Mouse (Mus musculus) lung, embryonic 15.5 days (tissue): ENCODE data around the gene Tfb1m. TPM values are rescaled to one million over a fixed set of nuclear protein-coding genes. Genes with fewer than 3 reads are reported as not detected.

Source experiments
- ATAC-seq: fragments of 200-750 bp; cut with Nextera tagmentation; 2 replicates; pipeline ENCODE4 v1.8.0; 2017; ENCODE audit warnings: moderate number of reproducible peaks, borderline replicate concordance; ENCODE audit not compliant: low FRiP score, low TSS enrichment; ENCODE audit errors: extremely low read depth
- H3K27ac ChIP-seq: fragments of 300-500 bp; sonication (generic); 2 replicates; pipeline ENCODE4 v1.5.1; 2015; ENCODE audit warnings: moderate library complexity, mild to moderate bottlenecking, inconsistent platforms
- H3K27me3 ChIP-seq: fragments of 300-500 bp; sonication (generic); 2 replicates; pipeline ENCODE4 v1.6.1; 2015; ENCODE audit warnings: inconsistent platforms
- H3K36me3 ChIP-seq: fragments of 300-500 bp; sonication (generic); 2 replicates; pipeline ENCODE4 v1.6.1; 2015; ENCODE audit warnings: inconsistent platforms
- H3K4me1 ChIP-seq: fragments of 300-500 bp; sonication (generic); 2 replicates; pipeline ENCODE4 v1.6.1; 2015; ENCODE audit warnings: inconsistent platforms
- H3K4me2 ChIP-seq: fragments of 300-500 bp; sonication (generic); 2 replicates; pipeline ENCODE4 v1.6.1; 2015; ENCODE audit warnings: inconsistent platforms, mild to moderate bottlenecking, moderate library complexity
- H3K4me3 ChIP-seq: fragments of 300-500 bp; sonication (generic); 2 replicates; pipeline ENCODE4 v1.5.1; 2015; ENCODE audit warnings: mild to moderate bottlenecking, inconsistent platforms
- H3K9ac ChIP-seq: fragments of 300-500 bp; sonication (generic); 2 replicates; pipeline ENCODE4 v1.6.1; 2015; ENCODE audit warnings: inconsistent platforms
- H3K9me3 ChIP-seq: fragments of 300-500 bp; sonication (generic); 2 replicates; pipeline ENCODE4 v1.6.1; 2016; ENCODE audit warnings: inconsistent platforms
- WGBS: fragments of 180-500 bp; shearing (Covaris S2); methylation state at CpG from one replicate; pipeline ENCODE4 v1.1.7; 2015; 5-methylcytosine and 5-hydroxymethylcytosine counted together
- polyA plus RNA-seq: library from polyadenylated mRNA; unstranded; fragments of >200 nt; fragmentation: Nextera tagmentation; extraction: Ambion mirVana; gene quantifications from 2 replicates; pipeline ENCODE4 v1.2.1, GENCODE M21; 2015

The Tfb1m gene
- polyA plus RNA-seq, result 13.6 and 13.7 TPM in 2 replicates

DNA sequence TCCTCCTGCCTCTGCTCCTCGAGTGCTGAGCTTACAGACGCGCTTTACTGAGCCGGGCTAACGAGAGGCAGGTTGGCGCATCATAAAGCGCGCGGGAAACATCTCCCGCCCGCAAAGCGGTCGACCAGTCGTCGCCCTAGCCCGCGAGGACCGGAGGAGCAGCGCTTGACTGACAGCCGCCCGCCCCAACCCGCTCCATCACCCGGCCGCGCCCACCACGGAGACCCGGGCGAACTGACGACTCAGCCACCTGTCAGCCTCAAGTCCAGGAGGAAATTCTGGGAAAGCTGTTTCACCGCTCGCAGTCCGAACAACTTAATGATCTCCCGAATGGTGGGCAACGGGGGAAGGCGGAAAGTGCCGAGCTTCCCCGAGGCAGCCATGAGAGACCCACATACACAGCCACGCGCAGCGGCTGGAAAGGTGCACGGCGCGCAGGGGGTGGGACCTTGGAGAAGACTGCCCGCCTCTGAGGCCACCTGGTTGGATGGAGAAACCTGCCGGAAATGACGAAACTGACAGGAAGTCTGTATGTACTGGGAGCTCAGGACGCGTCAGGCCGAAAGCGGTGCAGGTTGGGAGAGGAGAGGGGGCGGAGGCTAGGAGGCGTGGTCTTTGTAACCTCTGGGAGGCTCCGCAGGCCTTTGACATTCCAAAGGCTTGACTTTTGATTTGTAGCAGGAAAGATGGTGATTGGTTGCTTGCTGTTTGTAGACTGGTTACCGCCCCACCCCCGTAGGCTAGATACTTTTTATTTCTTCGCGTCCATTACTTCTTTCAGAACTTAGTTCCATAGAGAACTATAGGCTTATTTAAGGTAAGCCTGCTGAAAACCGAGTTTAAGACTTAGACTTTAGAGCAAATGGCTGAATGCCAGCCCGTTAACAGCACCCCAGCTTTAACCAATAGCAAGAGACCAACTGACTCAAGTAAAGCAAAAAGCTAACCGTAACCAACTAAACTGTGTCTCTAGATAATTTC is at the start of gene Tfb1m:
Gene Tfb1m, minus strand, starts transcription at position 451 of the 981 bp plus-strand sequence.
- peak; percentile 99 for ATAC-seq
- H3K9ac ChIP-seq, result peak within 1 kb of the TSS; percentile 49
- WGBS, result 1% methylated on average over 60 of the region's 60 CpGs

DNA sequence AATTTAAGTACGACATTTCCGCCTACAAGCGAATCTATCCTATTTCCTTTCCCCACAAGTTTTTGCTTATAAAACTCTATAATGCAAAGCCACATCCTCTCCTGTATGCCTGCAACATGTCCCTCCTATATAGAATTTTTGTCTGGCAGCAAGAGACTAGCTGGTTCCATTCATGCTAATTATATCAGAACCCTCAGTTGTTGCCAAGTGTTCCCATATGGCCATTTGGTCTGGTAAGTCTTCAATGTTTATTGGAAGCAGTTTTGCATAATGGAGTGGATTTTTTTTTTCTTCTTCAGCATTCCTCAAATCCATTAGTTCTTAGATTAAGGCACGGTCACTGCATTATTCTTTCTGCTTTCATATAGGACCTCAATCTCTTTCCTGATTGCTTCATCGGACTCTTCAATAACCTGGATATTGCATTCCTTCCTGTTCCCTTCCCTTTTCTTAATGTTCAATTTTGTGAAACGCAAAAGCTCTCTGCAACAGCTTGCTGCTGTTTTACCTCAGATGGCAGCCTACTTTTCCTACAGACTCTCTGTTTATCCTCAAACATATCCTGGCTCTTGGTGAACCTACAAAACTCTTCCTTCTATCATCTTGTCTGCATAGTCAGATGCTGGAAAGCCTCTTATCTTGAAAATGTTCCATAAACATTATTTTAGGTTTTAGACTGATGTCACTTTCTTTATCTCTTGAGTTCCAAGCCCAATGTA is 45.5 kb upstream of the Tfb1m start:
- WGBS, result 72% methylated on average over 6 of the region's 6 CpGs
- Histone ChIP-seq H3K4me2 (no peak overlapping the region), H3K36me3 (no peaks in the 10 kb centered on the region), H3K27me3 (no peaks in the 10 kb centered on the region), H3K4me3 (no peak overlapping the region), H3K9ac (no peak overlapping the region), H3K9me3 (no peaks in the 10 kb centered on the region), H3K27ac (no peak overlapping the region), H3K4me1 (no peaks in the 10 kb centered on the region)
- no peak for ATAC-seq

More for the DNA sequence above, at the start of gene Tfb1m:
- H3K4me3 ChIP-seq, result peak within 1 kb of the TSS; percentile 75
- H3K27me3 ChIP-seq, result no peaks in the 10 kb centered on the region
- no peaks in the 10 kb centered on the region for H3K9me3 ChIP-seq
- H3K27ac ChIP-seq, result peak within 1 kb of the TSS; percentile 90
- no peaks in the 10 kb centered on the region for H3K36me3 ChIP-seq
- H3K4me1 ChIP-seq, result peaks cover 7% of the 10 kb centered on the region; the same call in 1 of the 2 replicates
- peak within 1 kb of the TSS; percentile 66 for H3K4me2 ChIP-seq

DNA sequence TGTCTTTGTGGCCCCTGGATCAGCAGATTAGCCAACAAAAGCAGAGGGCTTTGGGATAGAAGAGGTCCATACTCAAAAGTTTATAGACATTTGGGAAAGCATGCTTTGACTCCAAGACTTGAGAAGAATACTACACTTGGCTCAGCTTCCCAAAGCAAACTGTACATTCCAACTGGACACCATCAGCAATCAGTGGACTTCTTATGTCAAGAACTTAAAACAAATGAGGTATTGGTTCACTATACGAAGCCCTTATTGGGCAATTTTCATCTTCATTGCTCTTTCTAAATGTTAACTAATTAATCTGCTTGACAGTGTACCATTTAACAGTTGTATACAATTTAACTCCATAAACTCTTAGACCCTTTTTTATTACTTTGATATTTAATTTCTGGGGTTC is 40.8 kb upstream of the Tfb1m start:
- Histone ChIP-seq H3K4me2 (no peak overlapping the region), H3K4me3 (no peak overlapping the region), H3K36me3 (no peaks in the 10 kb centered on the region), H3K9me3 (no peaks in the 10 kb centered on the region), H3K4me1 (0 out of 2 replicates have a peak, but pooled peaks cover 3% of the 10 kb centered on the region), H3K9ac (no peak overlapping the region), H3K27me3 (no peaks in the 10 kb centered on the region), H3K27ac (peak overlapping the region; percentile 52; the same call in 1 of the 2 replicates)
- WGBS, result 36% methylated on average over 1 of the region's 1 CpGs
- peak; percentile 49; the same call in 1 of the 2 replicates for ATAC-seq

DNA sequence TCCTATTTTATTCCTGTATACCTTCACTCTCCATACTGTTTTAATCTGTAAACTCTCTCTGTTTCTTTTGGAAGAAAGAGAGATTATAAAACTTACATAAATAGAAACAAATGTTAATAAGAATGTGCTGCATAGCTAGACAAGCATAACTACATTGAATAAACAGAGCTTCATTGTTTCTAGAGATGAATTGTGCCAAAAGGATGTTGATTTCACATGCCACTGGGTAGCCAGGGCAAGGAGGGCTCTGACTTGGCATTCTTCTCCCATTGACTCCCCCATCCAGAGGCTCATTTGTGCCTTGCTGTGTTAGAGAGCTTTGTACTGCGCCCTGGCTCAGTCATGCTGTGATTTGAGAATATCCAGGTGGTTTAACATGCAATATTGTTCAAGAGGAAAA is 40.3 kb upstream of the Tfb1m start:
- H3K27ac ChIP-seq, result no peak overlapping the region; the same call in 1 of the 2 replicates
- no peak for ATAC-seq

DNA sequence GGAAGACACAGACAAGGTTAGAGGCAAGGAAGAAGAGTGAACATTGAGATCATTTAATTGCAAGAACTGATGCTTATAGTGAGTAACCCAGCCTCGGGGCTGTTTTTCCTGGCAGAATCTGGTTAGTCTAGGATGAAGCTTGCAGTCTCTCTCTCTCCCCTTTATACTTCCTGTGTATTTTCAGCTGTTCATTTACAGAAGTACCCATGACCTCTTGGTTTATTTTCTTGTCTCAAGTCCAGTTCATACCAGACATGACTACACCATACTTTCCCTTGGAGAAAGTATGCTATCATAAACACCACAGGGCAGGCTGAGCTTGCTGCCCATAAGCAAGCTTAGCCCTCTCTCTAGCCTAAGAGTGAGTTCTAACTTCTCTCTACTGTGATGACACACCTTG is 39.5 kb upstream of the Tfb1m start:
- ATAC-seq, result peak; percentile 42; the same call in 1 of the 2 replicates
- H3K9me3 ChIP-seq, result no peaks in the 10 kb centered on the region
- no peak overlapping the region for H3K4me3 ChIP-seq
- no peaks in the 10 kb centered on the region for H3K27me3 ChIP-seq
- 24% methylated on average over 1 of the region's 1 CpGs for WGBS
- H3K36me3 ChIP-seq, result no peaks in the 10 kb centered on the region
- H3K9ac ChIP-seq, result no peak overlapping the region
- H3K4me1 ChIP-seq, result 0 out of 2 replicates have a peak, but pooled peaks cover 3% of the 10 kb centered on the region
- H3K27ac ChIP-seq, result peak overlapping the region; percentile 76
- H3K4me2 ChIP-seq, result no peak overlapping the region

More for the DNA sequence above, 40.3 kb upstream of the Tfb1m start:
- Histone ChIP-seq H3K36me3 (no peaks in the 10 kb centered on the region), H3K4me2 (no peak overlapping the region), H3K4me3 (no peak overlapping the region), H3K27me3 (no peaks in the 10 kb centered on the region), H3K9me3 (no peaks in the 10 kb centered on the region), H3K4me1 (0 out of 2 replicates have a peak, but pooled peaks cover 3% of the 10 kb centered on the region), H3K9ac (no peak overlapping the region)
- WGBS, result 73% methylated on average over 1 of the region's 1 CpGs

DNA sequence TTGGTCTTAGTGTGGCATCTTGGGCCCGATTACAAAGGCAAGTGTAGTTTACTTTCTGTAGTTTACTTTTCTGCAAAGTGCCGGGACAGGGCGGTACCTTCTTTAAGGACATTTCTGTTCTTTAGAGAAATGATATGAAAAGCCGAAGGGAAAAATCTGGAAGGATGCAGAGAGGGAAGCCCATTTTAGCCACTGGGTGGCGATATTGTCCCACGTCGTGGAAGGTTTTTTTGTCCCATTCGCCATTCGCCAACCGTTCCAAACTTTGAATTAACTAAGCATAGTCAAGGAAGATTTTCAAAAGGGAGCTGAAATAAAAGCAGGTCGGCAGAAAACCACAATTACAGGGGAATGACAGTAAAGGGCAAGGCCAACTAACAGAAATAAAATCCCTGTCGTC is 13.3 kb upstream of the Tfb1m start:
- Histone ChIP-seq H3K27me3 (no peaks in the 10 kb centered on the region), H3K36me3 (no peaks in the 10 kb centered on the region), H3K4me2 (peak overlapping the region; percentile 48), H3K27ac (no peak overlapping the region), H3K4me1 (no peaks in the 10 kb centered on the region; the same call in 1 of the 2 replicates), H3K9ac (no peak overlapping the region), H3K4me3 (no peak overlapping the region; the same call in 1 of the 2 replicates), H3K9me3 (no peaks in the 10 kb centered on the region)
- ATAC-seq, result no peak
- WGBS, result under 1% methylated on average over 12 of the region's 12 CpGs

DNA sequence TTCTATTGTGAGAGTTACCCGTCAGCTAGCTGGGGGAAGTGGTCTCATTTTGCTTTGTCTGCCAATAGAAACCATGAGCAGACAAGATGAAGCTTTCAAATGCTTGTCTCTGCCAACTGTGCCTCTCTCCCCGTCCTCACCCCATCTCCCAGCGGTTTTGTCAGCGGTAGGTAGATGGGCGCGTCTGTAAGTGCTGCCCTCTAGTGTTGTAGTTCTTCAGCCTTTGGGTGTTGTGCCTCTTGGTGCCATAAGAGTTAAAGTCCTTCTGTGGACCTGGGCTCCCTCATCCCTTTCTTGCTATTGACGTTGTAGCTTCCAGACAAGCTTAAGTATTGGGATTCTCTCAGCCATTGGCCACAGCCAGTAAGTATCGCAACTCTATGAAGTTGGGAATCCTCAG is 4.8 kb upstream of the Tfb1m start:
- no peaks in the 10 kb centered on the region for H3K4me1 ChIP-seq
- no peak overlapping the region for H3K4me2 ChIP-seq
- H3K27me3 ChIP-seq, result no peaks in the 10 kb centered on the region
- H3K27ac ChIP-seq, result no peak overlapping the region
- WGBS, result 51% methylated on average over 8 of the region's 8 CpGs
- no peak overlapping the region for H3K4me3 ChIP-seq
- no peak overlapping the region for H3K9ac ChIP-seq
- no peak for ATAC-seq
- no peaks in the 10 kb centered on the region for H3K36me3 ChIP-seq
- no peaks in the 10 kb centered on the region for H3K9me3 ChIP-seq

DNA sequence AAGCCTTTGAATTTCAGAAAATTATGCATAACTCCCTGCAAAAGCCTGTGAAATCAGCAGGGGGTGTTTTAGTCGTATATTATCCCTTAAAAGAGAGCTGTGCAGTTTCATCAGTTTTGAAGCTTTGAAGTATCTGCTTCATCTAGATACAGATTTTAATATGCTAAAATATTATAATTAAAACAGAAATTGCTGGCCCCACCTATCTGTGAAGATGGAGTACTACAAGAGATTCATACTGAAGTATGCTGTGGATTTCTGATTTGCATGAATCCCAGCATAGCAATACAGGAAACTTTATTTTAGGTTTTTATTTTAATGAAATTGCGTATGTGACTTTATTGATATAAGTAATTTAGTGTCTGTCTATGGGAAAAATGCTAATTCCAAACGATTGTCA is 3.0 kb upstream of the Tfb1m start:
- Histone ChIP-seq H3K27ac (no peak overlapping the region), H3K27me3 (no peaks in the 10 kb centered on the region), H3K36me3 (no peaks in the 10 kb centered on the region), H3K9ac (no peak overlapping the region), H3K4me1 (peaks cover 7% of the 10 kb centered on the region; the same call in 1 of the 2 replicates), H3K4me3 (no peak overlapping the region), H3K4me2 (no peak overlapping the region), H3K9me3 (no peaks in the 10 kb centered on the region)
- ATAC-seq, result no peak
- 71% methylated on average over 3 of the region's 3 CpGs for WGBS

DNA sequence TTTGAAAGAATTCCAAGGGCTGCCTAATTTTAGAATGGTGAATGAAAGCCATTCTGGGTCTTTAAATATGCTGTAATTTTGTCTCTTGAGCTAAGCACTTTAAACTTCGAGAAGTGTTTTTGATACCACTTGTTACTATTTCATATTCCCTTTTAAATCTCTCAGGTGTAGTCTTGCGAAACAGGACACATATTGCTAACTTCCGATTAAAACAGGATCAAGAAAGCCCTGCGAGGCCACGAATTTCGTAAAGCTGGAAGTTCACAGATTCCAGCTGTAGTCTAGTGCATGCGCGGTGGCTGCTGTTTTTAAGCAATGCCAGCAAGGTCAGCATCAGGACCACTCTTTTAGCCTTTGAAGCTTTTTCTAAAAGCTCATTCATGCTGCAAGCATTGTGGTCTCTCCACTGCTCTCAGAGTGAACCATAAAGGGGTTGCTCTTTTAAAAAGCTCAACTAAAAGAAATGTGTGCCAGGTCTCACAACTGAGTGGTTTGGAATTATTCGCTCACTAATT is 832 bp upstream of the Tfb1m start:
- H3K9ac ChIP-seq, result 0 out of 2 replicates have a peak overlapping the region, but pooled peaks have one; percentile 33
- no peaks in the 10 kb centered on the region for H3K36me3 ChIP-seq
- H3K27ac ChIP-seq, result peak overlapping the region; percentile 90
- ATAC-seq, result no peak
- H3K4me2 ChIP-seq, result peak overlapping the region; percentile 66
- H3K27me3 ChIP-seq, result no peaks in the 10 kb centered on the region
- H3K4me3 ChIP-seq, result peak overlapping the region; percentile 75
- 72% methylated on average over 9 of the region's 9 CpGs for WGBS
- H3K4me1 ChIP-seq, result peaks cover 7% of the 10 kb centered on the region; the same call in 1 of the 2 replicates
- no peaks in the 10 kb centered on the region for H3K9me3 ChIP-seq

DNA sequence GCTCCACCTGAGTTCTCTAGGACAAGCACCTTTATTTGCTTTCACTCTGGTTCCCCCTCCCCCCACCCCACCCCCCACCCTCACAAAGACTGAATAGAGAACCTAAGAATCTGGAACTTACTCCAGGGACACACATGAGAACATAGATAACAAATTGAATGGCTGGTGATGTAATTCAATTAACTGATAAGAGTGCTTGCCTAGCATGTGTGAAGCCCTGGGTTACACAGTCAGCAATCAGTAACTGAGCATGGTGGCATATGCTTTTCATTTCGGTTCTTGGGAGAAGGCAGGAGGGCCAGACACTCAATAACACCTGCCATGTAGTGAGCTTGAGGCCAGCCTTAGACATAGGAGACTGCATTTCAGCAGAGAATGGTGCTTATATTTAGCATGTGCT is 1.3 kb downstream of the Tfb1m start:
- Histone ChIP-seq H3K9me3 (no peaks in the 10 kb centered on the region), H3K36me3 (no peaks in the 10 kb centered on the region), H3K4me2 (peak overlapping the region; percentile 66), H3K27me3 (no peaks in the 10 kb centered on the region), H3K4me1 (peaks cover 7% of the 10 kb centered on the region; the same call in 1 of the 2 replicates), H3K27ac (no peak overlapping the region), H3K4me3 (peak overlapping the region; percentile 75; the same call in 1 of the 2 replicates), H3K9ac (no peak overlapping the region)
- 51% methylated on average over 1 of the region's 1 CpGs for WGBS
- no peak for ATAC-seq

DNA sequence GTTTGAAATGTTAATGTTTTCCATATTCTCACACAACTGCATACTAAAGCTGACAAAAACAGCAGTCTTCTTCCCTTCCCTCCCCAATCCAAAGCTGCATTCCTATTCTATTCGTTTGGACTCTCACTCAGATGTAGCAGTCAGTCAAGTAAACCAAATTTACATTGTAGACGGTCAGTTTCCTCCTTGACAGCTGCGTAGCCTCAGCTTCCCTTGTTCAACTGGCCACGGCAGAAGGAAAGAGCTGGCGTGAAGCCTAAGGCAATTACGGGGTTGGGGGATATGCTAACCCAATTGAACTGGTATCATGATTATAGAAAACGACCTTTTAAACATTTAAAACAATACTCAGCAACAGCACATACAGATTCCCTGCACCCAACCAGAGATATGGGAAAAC is 9.9 kb downstream of the Tfb1m start:
- no peaks in the 10 kb centered on the region for H3K4me1 ChIP-seq

More for the DNA sequence above, 9.9 kb downstream of the Tfb1m start:
- H3K4me2 ChIP-seq, result no peak overlapping the region
- H3K9ac ChIP-seq, result no peak overlapping the region
- 49% methylated on average over 7 of the region's 7 CpGs for WGBS
- H3K4me3 ChIP-seq, result no peak overlapping the region
- H3K27me3 ChIP-seq, result no peaks in the 10 kb centered on the region
- no peak overlapping the region for H3K27ac ChIP-seq
- no peak for ATAC-seq
- no peaks in the 10 kb centered on the region for H3K9me3 ChIP-seq
- 0 out of 2 replicates have a peak, but pooled peaks cover 2% of the 10 kb centered on the region for H3K36me3 ChIP-seq
